Mouse (Mus musculus) thymus, postnatal 36 days (tissue): Measurements from ENCODE around the gene 4931429L15Rik.

Experiments used
- DNase-seq, 2 experiments: peaks; one replicate each; pipeline ENCODE4 v3.0.0; 2022; ENCODE audit warnings: mixed read lengths in 2 of 2

4931429L15Rik gene

GRCm38 (mm10) chr9:46327706-46328571, 8.2 kb upstream of the 4931429L15Rik start:
- DNase-seq: no peak

GRCm38 (mm10) chr9:46326694-46327405, 7.1 kb upstream of the 4931429L15Rik start:
- no peak for DNase-seq

- DNase-seq: no peak
Measured at GRCm38 (mm10) chr9:46320461-46320860, 675 bp upstream of the 4931429L15Rik start.

GRCm38 (mm10) chr9:46317957-46318356, 1.8 kb downstream of the 4931429L15Rik start:
- peak in 1 of 2 experiments; percentile 9 for DNase-seq

- DNase-seq: no peak
Measured at GRCm38 (mm10) chr9:46316909-46317308, 2.9 kb downstream of the 4931429L15Rik start.

- DNase-seq: no peak
Measured at GRCm38 (mm10) chr9:46316388-46316787, 3.4 kb downstream of the 4931429L15Rik start.

GRCm38 (mm10) chr9:46315807-46316365, 3.9 kb downstream of the 4931429L15Rik start:
- no peak for DNase-seq

- no peak for DNase-seq
Measured at GRCm38 (mm10) chr9:46314921-46315320, 4.9 kb downstream of the 4931429L15Rik start.

- DNase-seq: peak; percentile 60
Measured at GRCm38 (mm10) chr9:46314507-46314906, 5.3 kb downstream of the 4931429L15Rik start.

- no peak for DNase-seq
Measured at GRCm38 (mm10) chr9:46309121-46309520, 10.7 kb downstream of the 4931429L15Rik start.

- DNase-seq: peak; percentile 37 to 43
Measured at GRCm38 (mm10) chr9:46302142-46302541, 17.6 kb downstream of the 4931429L15Rik start.

- no peak for DNase-seq
Measured at GRCm38 (mm10) chr9:46298381-46298780, 21.4 kb downstream of the 4931429L15Rik start.

GRCm38 (mm10) chr9:46282631-46283436, 37.0 kb downstream of the 4931429L15Rik start, which contains the start of gene Bud13:
TSS of gene Bud13 (plus strand) at chr9:46283008.
- DNase-seq: peak; percentile 94 to 97

- no peak for DNase-seq
Measured at GRCm38 (mm10) chr9:46274494-46274893, 45.3 kb downstream of the 4931429L15Rik start.

GRCm38 (mm10) chr9:46272677-46273454, 46.9 kb downstream of the 4931429L15Rik start, which contains the start of gene Zpr1:
TSS of gene Zpr1 (plus strand) at chr9:46273064.
- peak; percentile 86 to 90 for DNase-seq

- DNase-seq: peak; percentile 7 to 30
Measured at GRCm38 (mm10) chr9:46272070-46272469, 47.7 kb downstream of the 4931429L15Rik start.

- no peak for DNase-seq
Measured at GRCm38 (mm10) chr9:46270782-46271181, 49.0 kb downstream of the 4931429L15Rik start.

- DNase-seq: no peak
Measured at GRCm38 (mm10) chr9:46269125-46269524, 50.7 kb downstream of the 4931429L15Rik start.

- DNase-seq: no peak
Measured at GRCm38 (mm10) chr9:46268343-46268873, 51.4 kb downstream of the 4931429L15Rik start, which contains the start of gene Apoa5. TSS of gene Apoa5 (plus strand) at chr9:46268633.

GRCm38 (mm10) chr9:46261131-46261530, 58.7 kb downstream of the 4931429L15Rik start:
- DNase-seq: no peak

- DNase-seq: no peak
Measured at GRCm38 (mm10) chr9:46259111-46259510, 60.7 kb downstream of the 4931429L15Rik start.
